Mouse (Mus musculus) olfactory bulb, adult 2 months (tissue): ENCODE data around the gene Mosmo.

ENCODE experiments used
- CTCF ChIP-seq: fragments of 200-500 bp; IDR thresholded peaks from 2 replicates; pipeline ENCODE4 v1.5.1; 2012; ENCODE audit warnings: low read depth, mild to moderate bottlenecking, low read length, moderate library complexity; ENCODE audit not compliant: insufficient read depth
- POLR2A ChIP-seq: fragments of 200-500 bp; IDR thresholded peaks from 2 replicates; pipeline ENCODE4 v1.6.1; 2012; ENCODE audit warnings: mild to moderate bottlenecking, low read depth, low read length, moderate library complexity; ENCODE audit not compliant: insufficient read depth

DNA sequence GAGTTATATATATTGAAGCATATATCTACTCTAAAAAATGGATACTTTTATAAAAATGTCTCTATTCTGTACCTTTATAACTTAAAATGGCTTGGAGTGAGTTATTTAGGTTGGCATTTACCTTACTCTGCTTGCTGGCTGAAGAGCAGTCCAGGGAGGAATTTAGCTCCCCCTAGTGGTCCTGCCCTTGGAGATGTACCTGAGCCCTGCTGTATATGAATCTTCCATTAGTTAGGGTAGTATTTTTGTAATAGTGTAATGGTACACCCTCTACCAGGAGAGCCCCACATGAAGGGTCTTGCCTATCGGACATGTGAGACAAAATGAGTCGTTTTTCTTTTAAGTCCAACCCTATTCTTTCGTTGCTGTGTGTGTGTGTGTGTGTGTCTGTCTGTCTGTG is 50.2 kb downstream of the Mosmo start:
- TF ChIP-seq POLR2A (no peak), CTCF (no peak)
